Mouse (Mus musculus): ENCODE data around the gene Khk.

Khk gene

GRCm38 (mm10) chr5:30934725-30935461 is 13.7 kb downstream of the Khk start:
- peak; percentile 57 for DNase-seq (ENCODE audit: low read depth, low spot score)

- DNase-seq (ENCODE audit: low read depth, low spot score), result peak; percentile 43
Measured at GRCm38 (mm10) chr5:30943004-30943403, 21.8 kb downstream of the Khk start.

- DNase-seq (ENCODE audit: low read depth, low spot score), result no peak
Measured at GRCm38 (mm10) chr5:30944344-30944743, 23.1 kb downstream of the Khk start.

GRCm38 (mm10) chr5:30944956-30945781 is 23.9 kb downstream of the Khk start, which contains the start of gene Cgref1:
TSS of gene Cgref1 (minus strand) at chr5:30945591.
- peak; percentile 77 for DNase-seq (ENCODE audit: low read depth, low spot score)

GRCm38 (mm10) chr5:30948620-30949019 is 27.4 kb downstream of the Khk start:
- no peak for DNase-seq (ENCODE audit: low read depth, low spot score)

- peak; percentile 95 for DNase-seq (ENCODE audit: low read depth, low spot score)
Measured at GRCm38 (mm10) chr5:30949654-30950326, 28.6 kb downstream of the Khk start.

GRCm38 (mm10) chr5:30950451-30950850 is 29.2 kb downstream of the Khk start:
- peak; percentile 58 for DNase-seq (ENCODE audit: low read depth, low spot score)

- DNase-seq (ENCODE audit: low read depth, low spot score), result no peak
Measured at GRCm38 (mm10) chr5:30950922-30951321, 29.7 kb downstream of the Khk start.

GRCm38 (mm10) chr5:30951706-30952105 is 30.5 kb downstream of the Khk start:
- no peak for DNase-seq (ENCODE audit: low read depth, low spot score)

- DNase-seq (ENCODE audit: low read depth, low spot score), result no peak
Measured at GRCm38 (mm10) chr5:30952551-30952950, 31.3 kb downstream of the Khk start.

- no peak for DNase-seq (ENCODE audit: low read depth, low spot score)
Measured at GRCm38 (mm10) chr5:30954065-30954464, 32.8 kb downstream of the Khk start.

- no peak for DNase-seq (ENCODE audit: low read depth, low spot score)
Measured at GRCm38 (mm10) chr5:30954556-30954955, 33.3 kb downstream of the Khk start.

GRCm38 (mm10) chr5:30955751-30956150 is 34.5 kb downstream of the Khk start:
- no peak for DNase-seq (ENCODE audit: low read depth, low spot score)

- no peak for DNase-seq (ENCODE audit: low read depth, low spot score)
Measured at GRCm38 (mm10) chr5:30957891-30958290, 36.7 kb downstream of the Khk start.

- DNase-seq (ENCODE audit: low read depth, low spot score), result peak; percentile 46
Measured at GRCm38 (mm10) chr5:30959198-30959854, 38.1 kb downstream of the Khk start.

GRCm38 (mm10) chr5:30959966-30960501 is 38.8 kb downstream of the Khk start, which contains the start of gene Preb:
TSS of gene Preb (minus strand) at chr5:30960361.
- DNase-seq (ENCODE audit: low read depth, low spot score), result peak; percentile 99

- DNase-seq (ENCODE audit: low read depth, low spot score), result no peak
Measured at GRCm38 (mm10) chr5:30960814-30961213, 39.6 kb downstream of the Khk start.

- peak; percentile 47 for DNase-seq (ENCODE audit: low read depth, low spot score)
Measured at GRCm38 (mm10) chr5:30961545-30962505, 40.6 kb downstream of the Khk start.

- no peak for DNase-seq (ENCODE audit: low read depth, low spot score)
Measured at GRCm38 (mm10) chr5:30963916-30964315, 42.7 kb downstream of the Khk start.

- no peak for DNase-seq (ENCODE audit: low read depth, low spot score)
Measured at GRCm38 (mm10) chr5:30966189-30966588, 45.0 kb downstream of the Khk start.

Data from 3T3-L1 (cell line).